Mouse (Mus musculus): ENCODE measurements around the gene Ltk.

GRCm38 (mm10) chr2:119800876-119801846 is 40.9 kb upstream of the Ltk start:
- TF ChIP-seq CTCF (conservative IDR thresholded peaks at IDR 0.05; ENCODE audit: low read length) = no peak
- TF ChIP-seq POU5F1 (IDR thresholded peaks at IDR 0.05; ENCODE audit: borderline replicate concordance, low read length) = no peak
- no peak for TF ChIP-seq NANOG (IDR thresholded peaks at IDR 0.05; ENCODE audit: borderline replicate concordance, low read length)

Measured in E14TG2a.4 (cell line).